ENCODE assay signal across 8 mouse cellular contexts in the genomic region with DNA sequence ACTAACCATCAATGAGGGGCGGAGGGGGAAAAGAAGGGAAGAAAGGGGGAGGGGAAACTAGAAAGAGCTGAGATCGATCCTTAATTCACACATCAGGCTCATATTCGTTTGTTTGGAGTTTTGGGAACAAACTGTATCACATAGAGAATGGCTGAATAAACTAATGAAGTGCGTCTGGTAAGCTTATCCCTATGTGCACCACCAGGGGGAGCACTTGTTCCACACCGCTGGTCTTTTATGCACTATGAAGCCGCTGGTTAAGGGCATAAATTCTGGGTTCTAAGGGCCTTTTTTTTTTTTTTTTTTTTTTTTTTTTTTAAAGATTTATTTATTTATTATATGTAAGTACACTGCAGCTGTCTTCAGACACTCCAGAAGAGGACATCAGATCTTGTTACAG. TPM values are rescaled to one million over a fixed set of nuclear protein-coding genes. Genes with fewer than 3 reads are reported as not detected.
DNase-seq lines count a peak whose midpoint lies in the region; ATAC-seq lines count a peak whose summit lies in the region.

No protein-coding gene starts in this region.

- no peaks in the 10 kb centered on the region for H3K9me3 ChIP-seq in midbrain, embryonic 15.5 days

- H3K27ac ChIP-seq in midbrain, embryonic 15.5 days: no peak overlapping the region

- H3K9ac ChIP-seq in midbrain, embryonic 15.5 days: no peak overlapping the region

- no peaks in the 10 kb centered on the region for H3K36me3 ChIP-seq in midbrain, embryonic 15.5 days (replicated peaks)

- H3K4me2 ChIP-seq in midbrain, embryonic 15.5 days: no peak overlapping the region

- DNase-seq in right cerebral cortex, adult 2 months (ENCODE audit: low spot score in 2 of 2): peak; percentile 76 to 79
- no peak for DNase-seq in right cerebral cortex, postnatal 36 days (ENCODE audit: low spot score in 2 of 2)
- peak; percentile 80 for DNase-seq in adrenal gland, postnatal 10 days
- DNase-seq in embryo, embryonic 9.5 days (ENCODE audit: extremely low spot score): peak; percentile 60
- DNase-seq in left cerebral cortex, postnatal 4 days: peak; percentile 72
- DNase-seq in thymus, postnatal 25 days: peak; percentile 63

- intact Hi-C loops in left cerebral cortex, postnatal 4 days (cut with DNase I): loop anchor here (5.0 kb wide), 2 partner anchors 36 to 151 kb away; a partner anchor contains a TSS

- no peaks in the 10 kb centered on the region for H3K27me3 ChIP-seq in midbrain, embryonic 15.5 days (replicated peaks)

- peaks cover 8% of the 10 kb centered on the region; the same call in 1 of the 2 replicates for H3K4me1 ChIP-seq in midbrain, embryonic 15.5 days

- H3K4me3 ChIP-seq in midbrain, embryonic 15.5 days: no peak overlapping the region

- ATAC-seq in hematopoietic stem cell, adult 5-6 weeks (replicated peaks in 1 of 2; ENCODE audit: insufficient read depth in 1 of 2, low FRiP score in 2 of 2, low TSS enrichment in 1 of 2, low read depth in 1 of 2, poor library complexity in 2 of 2, severe bottlenecking in 2 of 2): peak; percentile 48 to 63; a peak in 1 of 4 replicates
- ATAC-seq in midbrain, embryonic 15.5 days (replicated peaks): peak; percentile 65; the same call in 1 of the 2 replicates

- 19% methylated on average over 6 of the region's 6 CpGs for WGBS in midbrain, embryonic 15.5 days

RNA-seq across cellular contexts. Expression of a gene that starts 18.3 kb away (rescaled TPM):
- total RNA-seq in adrenal gland, postnatal 10 days (2021): 100 to 1,000 TPM; 159 to 169 TPM
- 85.3 and 93.7 TPM in 2 replicates for total RNA-seq in hematopoietic stem cell, adult 5-6 weeks (2017)
- 10 to 100 TPM; 32.1 to 35.4 TPM for total RNA-seq in left cerebral cortex, postnatal 4 days (2021)
- 17.9 and 22.2 TPM in 2 replicates for polyA plus RNA-seq in midbrain, embryonic 15.5 days (2015; fragmentation: Nextera tagmentation; extraction: Ambion mirVana)

RNA-seq across cellular contexts. Expression of a gene that starts 22.2 kb away (rescaled TPM):
- total RNA-seq in adrenal gland, postnatal 10 days (2021): 1 to 10 TPM; 3.6 to 5.8 TPM
- total RNA-seq in hematopoietic stem cell, adult 5-6 weeks (2017): 11.2 and 14.5 TPM in 2 replicates
- total RNA-seq in left cerebral cortex, postnatal 4 days (2021): 10 to 100 TPM; 15.8 to 16.9 TPM
- polyA plus RNA-seq in midbrain, embryonic 15.5 days (2015; fragmentation: Nextera tagmentation; extraction: Ambion mirVana): 15.5 and 17.8 TPM in 2 replicates

RNA-seq across cellular contexts. Expression of a gene that starts 37.0 kb away (rescaled TPM):
- total RNA-seq in adrenal gland, postnatal 10 days (2021): 10 to 100 TPM; 40.3 to 50.5 TPM
- total RNA-seq in hematopoietic stem cell, adult 5-6 weeks (2017): 30.3 and 45.0 TPM in 2 replicates
- total RNA-seq in left cerebral cortex, postnatal 4 days (2021): 10 to 100 TPM; 40.8 to 45.0 TPM
- polyA plus RNA-seq in midbrain, embryonic 15.5 days (2015; fragmentation: Nextera tagmentation; extraction: Ambion mirVana): 50.7 and 53.6 TPM in 2 replicates

Comparison
In these comparisons a context has a peak if more than half of its experiments do, and no peak if none do; other contexts are left out.
1. DNase-seq: peak in right cerebral cortex, adult 2 months (2 of 2), adrenal gland, postnatal 10 days (single experiment), embryo, embryonic 9.5 days (single experiment), left cerebral cortex, postnatal 4 days (single experiment) and thymus, postnatal 25 days (single experiment); none in right cerebral cortex, postnatal 36 days (0 of 2).